Mouse (Mus musculus) MEL (cell line): ENCODE results near the gene Atp8a1. TPM values are rescaled to one million over a fixed set of nuclear protein-coding genes. Genes with fewer than 3 reads are reported as not detected.

Experiments
- DNase-seq: peaks from one replicate; pipeline ENCODE4 v3.0.0; 2011; ENCODE audit warnings: low read depth, low spot score
- H3K27ac ChIP-seq: 2 replicates; pipeline ENCODE4 v1.5.1; 2012; ENCODE audit warnings: low read depth, mild to moderate bottlenecking, control low read depth, low read length, moderate library complexity; ENCODE audit not compliant: control insufficient read depth
- H3K27me3 ChIP-seq, 2 experiments: fragments of 150-350 bp in 1 of 2; sonication (generic) in 1 of 2; 2 replicates each; pipeline ENCODE4 v1.6.1; 2012; ENCODE audit warnings: low read length in 2 of 2, mild to moderate bottlenecking in 2 of 2, improper control_type of control experiment in 1 of 2, moderate library complexity in 1 of 2; ENCODE audit not compliant: insufficient read depth in 2 of 2, control insufficient read depth in 1 of 2
- H3K36me3 ChIP-seq, 2 experiments: 2 replicates each; pipeline ENCODE4 v1.6.1; 2012 to 2014; ENCODE audit warnings: low read length in 2 of 2, improper control_type of control experiment in 1 of 2, inconsistent platforms in 1 of 2, mild to moderate bottlenecking in 1 of 2; ENCODE audit not compliant: insufficient read depth in 2 of 2, control insufficient read depth in 1 of 2
- H3K4me1 ChIP-seq, 2 experiments: fragments of 150-350 bp in 1 of 2; sonication (generic) in 1 of 2; 2 replicates each; pipeline ENCODE4 v1.6.1; 2012; ENCODE audit warnings: low read length in 2 of 2, improper control_type of control experiment in 1 of 2, mild to moderate bottlenecking in 1 of 2; ENCODE audit not compliant: insufficient read depth in 2 of 2, control insufficient read depth in 1 of 2
- H3K4me3 ChIP-seq, 2 experiments: fragments of 150-350 bp in 1 of 2; sonication (generic) in 1 of 2; 2 replicates each; pipeline ENCODE4 v1.5.1; 2012; ENCODE audit warnings: low read depth in 2 of 2, low read length in 2 of 2, mild to moderate bottlenecking in 2 of 2, moderate library complexity in 2 of 2, control low read depth in 1 of 2, improper control_type of control experiment in 1 of 2; ENCODE audit not compliant: control insufficient read depth in 1 of 2, insufficient read depth in 1 of 2
- H3K79me2 ChIP-seq: 2 replicates; pipeline ENCODE4 v1.6.1; 2012; ENCODE audit warnings: mild to moderate bottlenecking, low read length, moderate library complexity; ENCODE audit not compliant: control insufficient read depth, poor library complexity, insufficient read depth
- H3K9ac ChIP-seq: 2 replicates; pipeline ENCODE4 v1.6.1; 2012; ENCODE audit warnings: low read depth, mild to moderate bottlenecking, control low read depth, low read length, moderate library complexity; ENCODE audit not compliant: control insufficient read depth, poor library complexity, severe bottlenecking
- H3K9me3 ChIP-seq: fragments of 150-350 bp; sonication (generic); replicated peaks from 2 replicates; pipeline ENCODE4 v1.6.1; 2012; ENCODE audit warnings: mild to moderate bottlenecking, low read length, improper control_type of control experiment, moderate library complexity; ENCODE audit not compliant: insufficient read depth
- CHD2 ChIP-seq: IDR thresholded peaks from 2 replicates; pipeline ENCODE4 v1.6.1; 2011; ENCODE audit warnings: low read length, improper control_type of control experiment
- CTCF ChIP-seq, 3 experiments: IDR thresholded peaks in 2 of 3; conservative IDR thresholded peaks in 1 of 3; 2 replicates each; pipeline ENCODE4 v1.5.1; 2011 to 2012; ENCODE audit warnings: low read length in 3 of 3, low read depth in 2 of 3, mild to moderate bottlenecking in 2 of 3, improper control_type of control experiment in 1 of 3, inconsistent platforms in 1 of 3, mixed read lengths in 1 of 3, moderate library complexity in 1 of 3; ENCODE audit not compliant: control insufficient read depth in 1 of 3, insufficient read depth in 1 of 3, poor library complexity in 1 of 3, severe bottlenecking in 1 of 3
- ELF1 ChIP-seq: IDR thresholded peaks from 2 replicates; pipeline ENCODE4 v1.6.1; 2014; ENCODE audit warnings: low read depth, mild to moderate bottlenecking, inconsistent platforms, low read length, improper control_type of control experiment, moderate library complexity
- EP300 ChIP-seq, 2 experiments: IDR thresholded peaks; 2 replicates each; pipeline ENCODE4 v1.6.1; 2011; ENCODE audit warnings: improper control_type of control experiment in 2 of 2, low read length in 2 of 2, low read depth in 1 of 2, mild to moderate bottlenecking in 1 of 2
- GATA1 ChIP-seq: IDR thresholded peaks from 2 replicates; pipeline ENCODE4 v1.6.1; 2011; ENCODE audit warnings: low read depth, low read length, improper control_type of control experiment
- MAFK ChIP-seq: IDR thresholded peaks from 2 replicates; pipeline ENCODE4 v1.6.1; 2011; ENCODE audit warnings: low read depth, mild to moderate bottlenecking, low read length, improper control_type of control experiment, borderline replicate concordance
- MAX ChIP-seq: IDR thresholded peaks from 2 replicates; pipeline ENCODE4 v1.6.1; 2011; ENCODE audit warnings: low read length, improper control_type of control experiment
- MYB ChIP-seq: IDR thresholded peaks from 2 replicates; pipeline ENCODE4 v1.6.1; 2011; ENCODE audit warnings: mild to moderate bottlenecking, low read depth, low read length, improper control_type of control experiment
- POLR2A ChIP-seq, 2 experiments: IDR thresholded peaks; 2 replicates each; pipeline ENCODE4 v1.6.1; 2011 to 2012; ENCODE audit warnings: low read length in 2 of 2, mild to moderate bottlenecking in 2 of 2, control low read depth in 1 of 2, improper control_type of control experiment in 1 of 2, low read depth in 1 of 2, moderate library complexity in 1 of 2; ENCODE audit not compliant: control insufficient read depth in 1 of 2, insufficient read depth in 1 of 2, poor library complexity in 1 of 2
- POLR2AphosphoS5 ChIP-seq: IDR thresholded peaks from 2 replicates; pipeline ENCODE4 v1.6.1; 2012; ENCODE audit warnings: low read depth, borderline replicate concordance, mild to moderate bottlenecking, inconsistent platforms, low read length, moderate library complexity, mixed read lengths
- RAD21 ChIP-seq: IDR thresholded peaks from 2 replicates; pipeline ENCODE4 v1.6.1; 2011; ENCODE audit warnings: mild to moderate bottlenecking, low read depth, low read length, improper control_type of control experiment
- SIN3A ChIP-seq: IDR thresholded peaks from 2 replicates; pipeline ENCODE4 v1.6.1; 2012; ENCODE audit warnings: low read length, improper control_type of control experiment, inconsistent platforms
- SMC3 ChIP-seq: IDR thresholded peaks from 2 replicates; pipeline ENCODE4 v1.6.1; 2011; ENCODE audit warnings: low read depth, low read length, improper control_type of control experiment
- TCF12 ChIP-seq: IDR thresholded peaks from 2 replicates; pipeline ENCODE4 v1.6.1; 2014; ENCODE audit warnings: low read depth, mild to moderate bottlenecking, inconsistent platforms, low read length, improper control_type of control experiment, moderate library complexity
- USF1 ChIP-seq: IDR thresholded peaks from 2 replicates; pipeline ENCODE4 v1.6.1; 2014; ENCODE audit warnings: low read depth, mild to moderate bottlenecking, inconsistent platforms, low read length, improper control_type of control experiment, moderate library complexity
- ZC3H11A ChIP-seq: IDR thresholded peaks from 2 replicates; pipeline ENCODE4 v1.6.1; 2012; ENCODE audit warnings: low read depth, mild to moderate bottlenecking, inconsistent platforms, low read length, improper control_type of control experiment
- ZKSCAN1 ChIP-seq: IDR thresholded peaks from 2 replicates; pipeline ENCODE4 v1.6.1; 2012; ENCODE audit warnings: low read depth, mild to moderate bottlenecking, inconsistent platforms, low read length, improper control_type of control experiment, moderate library complexity
- ZMIZ1 ChIP-seq: IDR thresholded peaks from 2 replicates; pipeline ENCODE4 v1.6.1; 2012; ENCODE audit warnings: low read depth, mild to moderate bottlenecking, inconsistent platforms, low read length, improper control_type of control experiment, moderate library complexity
- polyA plus RNA-seq, 2 experiments: library from polyadenylated mRNA; stranded (reverse) in 1 of 2; unstranded in 1 of 2; fragments of >175 nt in 1 of 2; fragments of >200 nt in 1 of 2; gene quantifications; 2 replicates each; pipeline versions ENCODE4 v1.2.1 to v1.2.4; 2012; ENCODE audit warnings: low replicate concordance in 2 of 2, low read depth in 1 of 2; ENCODE audit not compliant: insufficient read length in 2 of 2, insufficient read depth in 1 of 2, missing spikeins in 1 of 2
- total RNA-seq: library from RNA; depleted of rRNA; stranded (reverse); fragments of 300-350 nt; gene quantifications from 2 replicates; pipeline ENCODE4 v1.2.3, GENCODE M21; 2012

The Atp8a1 gene
- total and polyA plus RNA-seq, 3 experiments = 18.2 to 22.1 TPM; not detected in 1

DNA sequence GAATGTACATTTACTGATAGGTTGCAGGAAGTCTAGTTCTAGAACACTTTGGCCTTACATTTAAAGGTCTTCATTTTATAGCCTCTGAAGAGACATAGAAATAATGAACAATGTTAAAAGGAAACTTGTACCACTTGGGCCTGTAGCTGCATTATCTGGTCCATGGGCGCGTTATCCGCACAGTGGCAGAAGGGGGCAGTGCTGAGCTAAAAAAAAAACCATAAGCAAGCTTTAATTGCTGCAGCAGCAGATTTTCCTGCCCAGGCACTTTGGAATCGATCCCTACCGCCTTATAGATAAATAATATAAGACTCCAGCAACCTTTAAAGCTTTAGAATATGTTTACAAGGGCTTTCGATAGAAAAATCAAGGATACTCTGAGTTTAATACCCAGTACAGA, 91.1 kb downstream of the Atp8a1 start:
- H3K4me1 ChIP-seq = no peaks in the 10 kb centered on the region
- peak; percentile 64 for DNase-seq
- H3K27me3 ChIP-seq = no peaks in the 10 kb centered on the region
- TF ChIP-seq ZC3H11A = peak; percentile 79
- TF ChIP-seq MAFK = 0 out of 2 replicates have a peak, but pooled peaks have one; percentile 50
- peak; percentile 83 for TF ChIP-seq SMC3
- TF ChIP-seq ZMIZ1 = no peak
- no peak for TF ChIP-seq ZKSCAN1
- no peak for TF ChIP-seq POLR2A (IDR thresholded peaks at IDR 0.05; ENCODE audit: control insufficient read depth in 1 of 2, insufficient read depth in 1 of 2, low read depth in 1 of 2, low read length in 2 of 2, poor library complexity in 1 of 2)
- peak; percentile 75 for TF ChIP-seq RAD21
- peak; percentile 66 to 77 (median 75) for TF ChIP-seq CTCF (IDR thresholded peaks at IDR 0.05 in 2 of 3, conservative IDR thresholded peaks at IDR 0.05 in 1 of 3; ENCODE audit: control insufficient read depth in 1 of 3, insufficient read depth in 1 of 3, low read depth in 2 of 3, low read length in 3 of 3, poor library complexity in 1 of 3, severe bottlenecking in 1 of 3)
- no peak for TF ChIP-seq CHD2
- TF ChIP-seq POLR2AphosphoS5 = no peak
- H3K4me3 ChIP-seq = no peak overlapping the region
- H3K9me3 ChIP-seq = no peaks in the 10 kb centered on the region
- H3K79me2 ChIP-seq = no peaks in the 10 kb centered on the region
- H3K27ac ChIP-seq = no peak overlapping the region
- no peaks in the 10 kb centered on the region; a peak in 1 of 4 replicates for H3K36me3 ChIP-seq
- H3K9ac ChIP-seq = no peak overlapping the region

DNA sequence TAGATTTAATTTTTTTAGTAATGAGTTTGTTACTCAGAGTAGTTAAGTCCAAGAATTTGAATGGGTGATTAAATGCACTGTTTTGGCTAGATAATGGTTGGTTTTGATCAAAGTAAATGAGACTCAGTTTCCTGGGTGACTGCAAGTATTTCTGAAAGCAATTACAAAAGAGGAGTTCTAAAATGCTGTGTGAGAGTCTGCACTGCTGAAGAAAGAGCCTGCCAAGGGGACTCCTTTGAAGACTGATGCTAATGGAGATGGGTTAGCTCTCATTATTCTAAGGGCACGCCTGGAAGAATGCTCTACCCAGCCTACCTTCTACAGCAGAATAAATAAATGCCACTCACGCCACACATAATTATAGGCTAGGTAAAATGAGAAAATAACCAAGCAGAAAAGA, 94.2 kb downstream of the Atp8a1 start:
- no peaks in the 10 kb centered on the region for H3K79me2 ChIP-seq
- H3K4me1 ChIP-seq = no peaks in the 10 kb centered on the region
- peaks cover 0 to 2% of the 10 kb centered on the region in 2 experiments; a peak in 1 of 4 replicates for H3K36me3 ChIP-seq
- no peak overlapping the region for H3K27ac ChIP-seq
- no peaks in the 10 kb centered on the region for H3K9me3 ChIP-seq
- H3K9ac ChIP-seq = no peak overlapping the region
- no peak for DNase-seq
- no peak for TF ChIP-seq MAX
- no peak for TF ChIP-seq ELF1
- TF ChIP-seq TCF12 = no peak
- TF ChIP-seq MAFK = no peak
- TF ChIP-seq USF1 = no peak
- TF ChIP-seq SIN3A = no peak
- TF ChIP-seq MYB = no peak
- TF ChIP-seq GATA1 = no peak
- TF ChIP-seq EP300 (IDR thresholded peaks at IDR 0.05; ENCODE audit: low read depth in 1 of 2, low read length in 2 of 2) = no peak
- no peak for TF ChIP-seq ZKSCAN1
- H3K4me3 ChIP-seq = no peak overlapping the region
- no peaks in the 10 kb centered on the region for H3K27me3 ChIP-seq
